Mouse (Mus musculus): ENCODE measurements around the gene Rgs17.
"Not testable (repeated sequence)": the region's sequence is repeated elsewhere in the genome, so short reads cannot be mapped to it uniquely, and the experiment has no call there.

Gene Rgs17

DNA sequence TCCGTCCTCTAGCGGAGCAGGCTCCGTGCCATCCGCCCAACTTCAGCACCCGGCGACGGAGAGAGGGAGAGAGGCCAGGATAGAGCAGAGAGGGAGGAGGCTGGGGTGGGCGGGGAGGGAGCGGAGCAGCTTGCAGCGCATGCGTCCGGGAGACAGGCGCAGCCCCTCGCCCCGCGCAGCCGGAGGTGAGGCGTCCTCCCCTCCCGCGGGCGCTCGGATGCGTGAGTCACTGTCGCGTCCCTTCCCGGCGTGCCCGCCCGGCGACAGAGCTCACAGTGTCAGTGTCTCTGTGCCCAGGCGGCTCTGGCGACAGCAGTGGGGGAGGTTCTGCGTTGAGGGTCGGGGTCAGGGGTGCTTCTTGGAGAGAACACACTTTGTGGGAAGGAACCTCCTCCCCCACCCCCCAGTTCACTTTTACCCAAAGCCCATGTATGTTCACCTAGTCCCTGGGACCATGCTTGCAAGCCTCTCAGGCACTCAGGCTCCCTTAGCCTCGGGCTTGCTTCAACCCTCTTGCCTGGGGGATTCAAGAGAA, at the start of gene Rgs17:
Gene Rgs17 (minus strand): TSS at position 107 of the 535 bp plus-strand sequence.
- peak; percentile 79 for DNase-seq (ENCODE audit: low spot score)

DNA sequence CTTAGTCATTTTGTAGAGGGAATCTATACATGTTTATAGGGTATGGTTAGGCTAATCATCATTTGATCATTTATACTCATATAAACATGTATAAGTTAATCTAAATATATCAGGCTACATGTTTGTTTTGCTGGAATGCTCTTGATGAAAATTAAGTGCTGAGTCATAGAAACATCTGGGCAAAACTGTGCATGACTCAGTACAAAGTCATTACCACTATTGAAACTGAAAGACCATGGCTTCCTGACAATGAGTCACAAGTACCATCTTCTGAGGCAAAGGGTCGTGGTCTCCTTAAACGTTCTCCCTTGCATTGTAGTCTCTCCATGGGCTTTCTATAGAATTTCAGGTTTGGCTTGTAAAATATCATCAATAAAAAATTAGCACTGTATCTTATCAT, 45.5 kb upstream of the Rgs17 start:
- no peak for DNase-seq (ENCODE audit: low spot score)

DNA sequence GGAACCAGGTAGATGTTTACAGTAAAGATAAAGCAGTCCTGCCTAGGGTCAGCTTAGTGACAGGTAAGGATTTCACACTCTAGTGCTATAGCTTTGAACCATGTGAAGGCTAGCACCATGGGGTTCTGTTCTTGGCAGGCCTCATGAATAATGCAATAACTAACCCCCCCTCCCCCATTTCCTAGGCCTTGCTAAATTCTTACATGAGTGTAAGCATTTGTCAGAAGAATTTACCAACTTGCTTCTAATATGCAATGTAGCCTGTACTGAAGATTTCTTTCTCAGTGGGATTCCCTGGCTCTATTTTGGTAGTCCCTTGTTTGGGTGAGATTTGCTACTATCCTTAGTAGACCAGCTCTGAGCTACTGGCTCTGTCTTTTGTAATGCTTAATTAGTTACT, 31.6 kb upstream of the Rgs17 start:
- not testable (repeated sequence) for DNase-seq (ENCODE audit: low spot score)

DNA sequence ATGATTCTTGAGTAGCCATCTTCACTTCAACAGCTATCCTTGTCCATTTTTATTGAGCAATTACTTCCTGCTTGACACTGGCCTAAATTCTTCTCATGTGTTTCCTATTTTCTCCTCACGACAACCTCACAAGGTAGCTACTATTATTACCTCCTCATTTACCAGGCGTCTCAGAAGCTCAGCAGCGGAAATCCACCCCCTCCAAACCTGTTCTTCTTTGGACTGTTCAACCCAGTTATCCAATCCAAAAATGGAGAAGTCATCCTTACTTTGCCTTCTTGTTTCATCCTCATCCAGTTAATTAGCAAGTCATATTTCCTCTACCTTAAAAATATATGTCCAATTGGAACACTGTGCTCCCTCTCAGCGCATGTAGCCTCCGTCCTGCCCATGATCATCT, 2.1 kb upstream of the Rgs17 start:
- DNase-seq (ENCODE audit: low spot score) = no peak

DNA sequence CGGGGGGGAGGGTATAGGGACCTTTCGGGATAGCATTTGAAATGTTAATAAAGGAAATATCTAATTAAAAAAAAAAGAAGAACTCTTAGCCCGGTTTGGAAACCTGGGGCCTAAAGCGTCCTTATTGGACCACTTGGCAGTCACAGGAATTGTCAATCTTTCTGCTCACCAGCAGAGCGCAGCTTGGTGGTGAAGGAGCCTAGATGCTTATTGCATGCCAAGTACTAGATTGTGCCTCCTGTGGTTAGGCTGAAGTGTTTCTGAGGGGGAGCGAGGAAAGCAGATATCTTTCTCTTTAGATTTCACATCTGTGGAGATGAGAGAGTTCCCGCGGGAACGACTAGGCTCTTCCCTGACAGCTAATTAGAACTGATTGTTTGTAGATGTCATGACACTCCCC, 896 bp upstream of the Rgs17 start:
- DNase-seq (ENCODE audit: low spot score) = peak; percentile 10

DNA sequence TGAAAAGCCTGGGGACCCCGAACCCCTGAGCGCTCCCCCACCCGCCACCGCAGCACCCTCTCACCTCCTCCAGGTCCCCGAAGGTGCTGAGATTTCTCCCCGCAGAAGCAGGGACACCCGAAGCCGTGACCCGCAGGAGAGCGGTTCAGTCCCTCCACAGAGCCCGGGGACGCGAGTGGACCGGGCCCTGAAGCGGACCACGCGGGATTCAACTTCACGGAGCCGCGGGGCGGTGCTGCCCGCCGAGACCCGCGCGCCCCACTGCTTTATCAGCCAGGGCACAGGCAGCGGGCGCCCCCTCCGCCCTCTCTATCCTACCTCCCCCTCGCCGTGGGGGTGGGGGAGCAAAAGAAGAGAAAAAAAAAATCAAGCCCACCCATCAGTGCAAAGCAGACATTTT, 429 bp downstream of the Rgs17 start:
- no peak for DNase-seq (ENCODE audit: low spot score)

DNA sequence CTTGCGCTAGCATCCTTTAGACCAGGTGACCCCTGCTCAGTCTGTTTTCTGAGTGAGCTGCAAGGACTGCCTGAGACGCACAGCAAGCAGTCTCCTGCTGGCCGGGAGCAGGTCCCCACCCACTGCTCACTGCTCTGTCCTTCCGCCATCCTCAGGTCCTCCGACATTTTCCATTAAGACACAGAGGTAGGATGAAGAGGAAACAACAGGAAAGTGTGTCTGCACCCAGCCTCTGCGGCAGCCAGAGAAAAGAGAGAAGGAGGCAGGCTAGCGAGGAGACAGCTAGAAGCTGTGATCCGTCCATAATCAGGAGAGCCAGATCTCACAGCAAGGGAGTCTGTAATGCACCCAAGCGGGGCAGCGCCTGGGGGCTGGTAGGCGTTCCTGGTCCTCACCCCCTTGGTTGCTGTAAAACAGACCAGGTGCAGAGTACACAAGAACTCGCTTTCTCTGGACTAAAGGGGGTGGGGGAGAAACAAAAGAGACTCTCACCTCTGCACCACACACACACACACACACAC, 1.1 kb downstream of the Rgs17 start:
- DNase-seq (ENCODE audit: low spot score) = peak; percentile 30

DNA sequence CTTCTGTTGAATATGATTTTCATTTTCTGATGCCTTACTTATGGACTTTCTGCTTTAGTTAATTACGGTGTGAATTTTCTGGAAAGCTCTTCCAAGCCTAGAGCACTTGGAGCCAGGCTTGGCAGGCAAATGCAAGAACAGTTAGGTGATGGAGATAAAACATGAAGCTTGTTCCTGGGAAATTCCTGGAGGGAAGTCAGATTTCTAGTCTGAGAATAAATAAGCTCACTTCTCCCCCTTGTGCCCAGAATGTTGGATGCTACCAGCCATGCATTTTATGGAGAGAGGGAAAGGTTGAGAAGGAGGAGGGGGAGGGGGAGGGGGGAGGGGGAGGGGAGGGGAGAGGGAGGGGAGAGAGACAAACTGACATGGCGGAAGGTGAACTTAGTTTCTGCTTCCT, 17.8 kb downstream of the Rgs17 start:
- peak; percentile 13 for DNase-seq (ENCODE audit: low spot score)

DNA sequence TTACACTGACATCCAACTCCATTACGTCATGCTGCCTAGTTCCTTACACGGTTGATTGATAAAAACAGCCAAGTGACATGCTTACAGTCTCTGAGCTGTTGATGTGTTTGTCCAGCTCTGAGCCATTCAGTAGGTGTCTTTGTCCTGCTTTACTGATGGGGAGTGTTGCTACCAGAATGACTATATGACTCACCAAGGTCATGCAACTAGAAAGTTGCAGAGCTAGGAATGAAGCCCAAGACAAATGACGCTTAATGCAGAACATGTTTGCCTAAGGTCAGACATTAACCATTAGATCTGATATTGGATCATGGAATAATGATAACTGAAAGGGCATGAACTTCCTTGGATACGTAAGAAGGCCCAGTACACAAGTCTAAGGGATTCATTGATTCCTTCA, 20.4 kb downstream of the Rgs17 start:
- DNase-seq (ENCODE audit: low spot score) = no peak

DNA sequence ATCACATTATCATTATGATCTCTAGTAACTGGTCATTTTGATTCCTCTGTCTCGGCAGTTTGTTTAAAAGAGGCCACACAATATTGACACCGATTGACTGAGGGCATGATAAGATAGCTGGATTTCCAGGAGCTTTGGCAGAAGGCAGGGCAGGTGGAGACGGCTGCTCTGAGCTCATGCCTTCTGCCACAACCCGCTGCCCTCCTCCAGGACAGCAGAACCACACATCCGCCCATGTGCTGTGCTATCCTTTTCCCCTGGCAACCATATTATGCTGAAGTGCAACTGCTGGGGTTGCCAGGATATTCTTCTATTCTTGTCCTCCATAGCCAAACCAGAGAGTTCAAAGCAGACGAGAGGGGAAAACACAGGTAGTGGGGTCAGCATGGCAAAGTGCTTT, 21.5 kb downstream of the Rgs17 start:
- DNase-seq (ENCODE audit: low spot score) = no peak

DNA sequence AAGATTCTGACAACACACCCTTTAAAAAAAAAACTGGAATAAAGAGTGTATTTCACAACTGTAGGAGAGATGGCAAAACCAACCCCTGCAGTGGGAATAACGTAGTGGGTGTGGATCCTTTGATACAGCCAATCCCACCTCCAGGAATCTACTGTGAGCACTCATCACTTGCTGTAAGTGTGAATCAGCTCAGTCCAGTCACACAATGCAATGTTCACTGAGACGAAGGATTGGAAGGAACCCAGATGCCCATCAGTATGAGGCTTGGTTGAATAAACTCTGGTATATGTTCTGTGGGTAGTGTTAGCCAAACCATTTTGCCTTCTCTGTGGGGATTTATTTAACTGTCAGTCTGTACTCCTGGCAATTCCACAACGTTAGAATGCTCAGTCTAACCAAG, 45.1 kb downstream of the Rgs17 start:
- no peak for DNase-seq (ENCODE audit: low spot score)

DNA sequence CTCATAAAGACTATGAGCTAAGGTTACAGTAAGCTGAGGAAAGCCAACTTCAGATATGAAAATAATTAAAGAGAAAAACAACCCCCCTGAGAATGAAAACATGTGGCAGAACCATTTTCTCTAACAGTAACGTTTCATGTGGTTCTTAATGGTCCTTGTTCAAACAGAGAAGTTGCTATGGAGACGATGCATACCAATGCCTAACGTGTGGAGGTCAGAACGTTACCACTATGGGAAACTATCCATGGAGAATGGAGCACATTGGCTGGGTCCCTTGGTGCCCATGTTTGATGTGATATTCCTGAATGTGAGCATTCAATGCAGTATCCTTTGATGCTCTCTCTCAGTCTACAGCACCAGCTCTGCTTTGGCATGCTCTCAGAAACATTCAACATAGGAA, 51.1 kb downstream of the Rgs17 start:
- no peak for DNase-seq (ENCODE audit: low spot score)

DNA sequence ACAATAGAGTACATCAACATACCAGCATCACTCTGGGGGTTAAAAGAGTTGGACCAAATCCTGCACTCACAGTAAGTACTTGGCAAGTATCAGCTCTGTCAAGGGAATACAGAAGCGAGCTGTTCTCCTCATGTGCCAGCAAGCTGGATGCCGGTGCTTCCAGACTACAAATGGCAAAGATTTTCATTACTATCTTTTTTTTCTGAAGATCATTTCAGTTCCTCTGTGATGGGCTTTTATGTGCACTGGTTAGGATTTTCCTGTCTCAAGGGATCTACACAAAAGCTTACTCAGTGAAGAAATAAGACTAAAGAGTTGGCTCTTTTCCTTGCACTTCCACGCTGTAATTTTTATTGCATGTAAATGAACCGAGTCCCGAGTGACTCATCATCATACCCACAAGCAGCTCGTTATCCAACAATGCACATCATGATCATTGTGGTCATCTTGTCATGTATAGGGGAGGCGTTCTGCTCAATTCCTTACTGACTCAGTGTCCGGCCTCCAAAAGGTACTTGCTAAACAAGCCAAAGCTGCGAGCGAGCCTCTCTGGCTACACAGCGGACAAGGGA, 54.1 kb downstream of the Rgs17 start:
- DNase-seq (ENCODE audit: low spot score) = no peak

DNA sequence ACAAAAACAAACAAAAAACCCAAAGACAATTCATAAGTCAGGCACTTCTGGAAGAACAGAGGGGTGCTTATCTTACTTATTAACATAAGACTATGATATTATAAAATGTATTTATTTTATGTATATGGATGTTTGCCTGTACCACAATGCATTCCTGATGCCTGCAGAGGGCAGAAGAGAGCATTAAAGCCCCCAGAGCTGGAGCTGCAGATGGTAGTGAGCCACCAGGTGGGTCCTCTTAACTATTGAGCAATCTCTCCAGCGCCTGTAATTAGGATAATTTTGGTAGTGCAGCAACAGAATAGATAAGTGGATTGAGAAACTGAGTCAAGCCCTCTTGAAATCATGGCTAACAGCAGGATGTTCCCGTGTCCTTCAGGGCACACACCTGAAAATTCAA, 56.2 kb downstream of the Rgs17 start:
- DNase-seq (ENCODE audit: low spot score) = peak; percentile 22

DNA sequence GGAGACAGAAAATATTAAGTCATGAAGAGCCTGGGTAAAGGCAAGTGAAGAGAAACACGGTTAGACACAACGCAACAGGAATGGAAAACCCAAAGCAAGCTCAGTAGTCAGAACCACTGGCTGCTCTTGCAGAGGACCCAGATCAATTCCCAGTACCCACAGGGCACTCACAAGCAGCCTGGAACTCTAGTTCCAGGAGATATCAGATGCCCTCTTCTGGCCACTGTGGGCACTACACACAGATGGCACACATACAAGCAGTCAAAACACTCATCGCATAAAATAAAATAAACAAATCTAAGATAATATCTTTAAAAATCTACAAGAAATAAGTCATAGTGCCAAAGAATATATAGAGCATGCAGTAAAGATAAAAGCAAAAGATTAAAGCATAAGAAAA, 59.5 kb downstream of the Rgs17 start:
- DNase-seq (ENCODE audit: low spot score) = no peak

DNA sequence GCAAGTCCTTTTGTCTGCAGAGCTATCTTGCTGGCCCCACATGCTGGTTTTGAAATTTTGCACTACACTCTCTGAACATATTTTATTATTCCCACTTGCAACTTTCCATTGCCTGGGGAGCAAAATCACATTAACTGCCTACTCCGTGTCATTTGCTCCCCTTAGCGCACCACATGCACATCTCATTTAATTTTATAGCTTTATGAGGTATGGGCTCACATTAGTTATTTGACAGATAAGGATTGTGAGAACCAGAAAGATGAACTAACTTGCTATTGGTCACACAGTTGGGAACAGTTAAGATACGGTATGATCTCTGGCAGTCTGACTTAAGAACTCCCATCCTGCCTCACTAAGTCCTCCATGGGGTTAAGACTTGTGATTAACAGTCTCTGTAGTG, 61.4 kb downstream of the Rgs17 start:
- DNase-seq (ENCODE audit: low spot score) = no peak

DNA sequence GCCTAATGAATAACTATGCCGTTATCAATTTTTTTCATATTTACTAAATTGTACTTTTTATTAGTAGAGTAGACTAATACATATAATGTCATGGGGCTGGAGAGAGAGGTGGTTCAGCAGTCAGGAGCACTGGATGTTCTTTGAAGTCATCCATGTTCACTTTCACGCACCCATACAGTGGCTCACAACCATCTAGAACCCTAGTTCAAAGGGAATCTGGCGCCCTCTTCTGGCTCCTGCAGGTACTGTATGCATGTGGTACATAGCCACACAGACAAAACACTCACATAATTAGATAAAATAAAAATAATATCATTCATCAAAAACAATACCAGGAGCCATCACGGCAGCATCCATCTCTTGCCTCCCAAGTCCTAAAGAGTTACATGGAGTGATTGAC, 62.5 kb downstream of the Rgs17 start:
- DNase-seq (ENCODE audit: low spot score) = peak; percentile 21

DNA sequence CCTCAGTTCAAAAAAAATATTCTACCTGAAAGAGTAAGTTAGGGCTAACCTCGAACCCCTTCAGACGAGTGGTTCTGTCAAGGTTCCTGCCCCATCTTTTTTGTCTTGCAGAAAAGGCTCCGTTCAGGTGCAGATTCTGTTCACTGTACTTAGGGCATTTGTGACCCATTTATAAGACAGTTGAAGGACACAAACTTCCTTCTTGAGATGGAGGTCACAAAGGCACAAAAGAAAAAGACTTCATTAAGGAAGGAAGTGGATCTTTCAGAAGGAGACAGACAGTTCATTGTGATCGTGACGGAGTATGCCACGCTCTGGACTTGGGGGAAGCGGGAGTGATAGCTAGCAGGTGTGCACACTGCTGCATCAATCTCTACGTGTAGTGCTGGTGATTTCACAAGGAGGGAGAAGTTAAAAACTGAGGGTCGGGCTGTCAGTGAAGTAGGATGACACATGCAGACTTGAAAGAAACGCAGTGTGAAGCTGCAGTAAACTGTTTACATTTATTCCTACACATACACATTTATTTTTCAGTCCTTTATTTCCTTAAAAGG, 64.1 kb downstream of the Rgs17 start:
- no peak for DNase-seq (ENCODE audit: low spot score)

DNA sequence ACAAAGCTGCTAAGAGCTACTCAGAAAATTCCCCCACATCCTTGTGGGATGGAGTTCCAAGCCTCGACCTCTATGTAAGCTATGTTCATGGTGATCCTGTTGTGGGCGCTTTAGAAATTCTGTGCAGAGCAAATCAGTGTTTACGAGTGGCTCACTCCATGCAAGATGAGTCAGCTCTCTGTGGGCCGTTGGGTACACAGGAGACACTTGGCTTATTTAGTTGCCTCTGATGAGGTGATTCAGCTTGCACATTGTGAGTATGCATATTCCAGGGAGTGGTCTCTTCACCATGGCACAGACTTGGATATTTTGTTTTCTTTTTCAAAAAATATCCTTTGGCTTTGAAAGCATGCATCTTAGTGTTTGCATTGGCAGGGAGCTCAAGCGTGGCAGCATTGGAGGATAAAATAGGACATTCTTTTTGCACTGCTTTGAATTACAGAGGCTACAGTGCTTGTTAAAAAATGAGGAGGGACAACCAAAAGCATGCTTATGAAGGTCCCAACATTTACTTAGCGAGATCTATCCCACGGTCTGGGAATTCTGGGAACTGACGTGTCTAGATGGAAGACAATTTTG, 68.8 kb downstream of the Rgs17 start:
- DNase-seq (ENCODE audit: low spot score) = no peak

DNA sequence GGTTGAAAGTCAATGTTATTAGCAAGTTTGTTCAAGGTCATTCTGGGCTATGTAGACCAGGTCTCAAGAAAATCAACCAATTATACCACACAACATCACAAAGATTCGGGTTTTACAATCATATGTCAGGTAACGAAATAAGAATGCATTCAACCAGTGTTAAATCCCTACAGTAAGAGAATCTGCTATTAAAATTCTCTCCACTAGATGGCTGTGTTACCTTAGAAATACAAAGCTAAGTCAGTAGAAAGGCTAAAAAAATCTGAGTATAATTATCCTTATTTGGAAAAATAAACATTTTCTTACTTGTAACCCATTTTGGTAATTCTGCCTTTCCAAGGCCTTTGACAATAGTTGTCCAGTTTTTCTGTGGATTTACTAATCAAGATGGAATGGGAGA, 75.3 kb downstream of the Rgs17 start:
- DNase-seq (ENCODE audit: low spot score) = peak; percentile 64

DNA sequence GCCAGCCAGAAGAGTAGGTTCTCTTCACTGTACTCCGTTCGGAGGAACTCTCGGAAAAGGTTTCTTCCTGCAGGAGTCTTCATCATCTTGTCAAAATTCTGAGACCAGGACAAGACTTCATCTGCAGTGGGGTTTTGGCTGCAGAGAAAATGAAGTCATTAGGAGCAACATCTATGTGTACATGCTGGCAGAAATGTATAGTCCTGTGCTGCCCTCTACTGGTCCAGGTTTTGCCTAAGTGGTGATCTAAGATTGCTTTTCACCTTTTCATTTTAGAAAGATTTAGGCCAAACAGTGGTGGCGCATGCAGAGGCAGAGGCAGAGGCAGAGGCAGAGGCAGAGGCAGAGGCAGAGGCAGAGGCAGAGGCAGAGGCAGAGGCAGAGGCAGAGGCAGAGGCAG, 80.8 kb downstream of the Rgs17 start:
- DNase-seq (ENCODE audit: low spot score) = peak; percentile 75

DNA sequence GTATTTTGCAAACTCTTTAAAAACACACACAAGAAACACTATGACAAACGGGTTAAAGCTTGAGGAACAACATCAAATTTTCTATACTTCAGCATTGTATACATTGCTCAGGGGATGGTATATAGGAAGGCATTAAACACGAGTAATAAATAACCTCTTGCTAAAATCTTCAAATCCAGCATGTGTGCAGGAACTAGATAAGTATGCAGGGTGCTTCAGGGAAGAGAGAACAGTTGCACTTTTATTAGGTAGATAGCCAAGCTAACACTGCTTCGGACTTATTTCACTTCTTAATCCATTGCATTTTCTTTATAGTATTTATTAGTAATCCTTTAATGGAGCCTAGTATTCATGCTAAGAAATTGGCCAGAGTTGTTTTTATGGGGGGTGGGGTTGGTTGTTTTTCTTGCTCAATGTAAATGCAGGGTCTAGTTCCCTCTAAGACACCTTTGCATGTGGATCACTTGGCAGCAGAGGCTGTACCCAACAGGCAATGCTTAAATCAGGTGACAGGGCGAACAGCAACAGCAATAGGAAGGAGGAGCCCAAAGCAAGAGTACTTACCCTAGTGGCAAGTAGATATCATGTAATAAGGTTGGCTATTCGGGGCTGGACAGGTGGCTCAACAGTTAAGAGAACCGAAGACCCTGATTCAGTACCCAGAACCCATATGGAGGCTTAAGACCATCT, 95.7 kb downstream of the Rgs17 start:
- DNase-seq (ENCODE audit: low spot score) = no peak

DNA sequence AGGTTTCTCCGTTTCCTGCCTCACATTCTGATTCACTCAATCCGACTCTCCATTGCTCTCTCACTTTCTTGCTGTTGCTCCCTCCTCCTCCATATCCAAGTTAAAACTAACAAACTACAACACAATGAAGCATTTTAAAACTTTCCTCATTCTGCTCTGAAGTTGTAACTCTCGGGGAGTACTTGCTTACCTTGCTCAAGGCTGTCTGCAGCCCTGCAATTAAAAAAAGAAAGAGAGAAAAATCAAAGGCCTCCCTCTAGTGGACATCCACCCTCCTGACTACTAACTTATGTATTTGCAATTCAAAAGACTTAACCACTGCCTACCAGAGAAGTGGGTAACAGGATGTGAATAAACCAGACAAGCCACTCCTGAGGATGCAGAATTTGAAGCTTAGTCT, 97.4 kb downstream of the Rgs17 start:
- DNase-seq (ENCODE audit: low spot score) = peak; percentile 82
